Mouse (Mus musculus) Patski (cell line): ENCODE results near the gene Gm17324. TPM values are rescaled to one million over a fixed set of nuclear protein-coding genes. Genes with fewer than 3 reads are reported as not detected.
"Not testable (repeated sequence)": the region's sequence is repeated elsewhere in the genome, so short reads cannot be mapped to it uniquely, and the experiment has no call there.

Experiments
- ATAC-seq: fragments of 100-300 bp; one replicate; pipeline ENCODE4 v1.8.0; 2021
- CTCF ChIA-PET: fragments of 350-600 bp; sonication (Branson Sonifier 250); formaldehyde crosslinking; loops from one replicate; lab custom pipeline; 2022; ENCODE audit warnings: inconsistent platforms; lab: Charles Lee
- POLR2A ChIA-PET: fragments of 350-600 bp; sonication (Branson Sonifier 250); formaldehyde crosslinking; loops from one replicate; lab custom pipeline; 2022; ENCODE audit warnings: antibody characterized with exemption, inconsistent platforms; lab: Charles Lee
- DNase-seq: peaks from one replicate; pipeline ENCODE4 v3.0.0-alpha.2; 2011; ENCODE audit warnings: low read depth, low spot score
- H3K27me3 ChIP-seq: fragments of 371-371 bp; one replicate; pipeline ENCODE4 v1.5.1; 2021
- CTCF ChIP-seq: fragments of 100-300 bp; IDR thresholded peaks from one replicate; pipeline ENCODE4 v1.5.1; 2021
- in situ Hi-C: fragments of 300-500 bp; cut with MboI; formaldehyde crosslinking; loops from 3 replicates; pipeline ENCODE4 v1.11.1; 2018; ENCODE audit warnings: low pct_unique_long_range_greater_than_20kb, mixed read lengths
- polyA plus RNA-seq: library from polyadenylated mRNA; unstranded; gene quantifications from one replicate; pipeline ENCODE4 v1.2.3, GENCODE M21; 2021

Gene Gm17324
- polyA plus RNA-seq, 1 experiment from 2014 or later = not detected

- TF ChIP-seq CTCF = no peak
- CTCF ChIA-PET = interaction anchor here (0.8 kb wide), 1 partner anchor 46 kb away, joined by 3 read pairs; no protein-coding TSS in a partner anchor
- in situ Hi-C loops = no loop called here
- DNase-seq = no peak
- ATAC-seq = peak; percentile 11
- POLR2A ChIA-PET = interaction anchor here (0.6 to 6.0 kb wide), 15 partner anchors 9 to 381 kb away, joined by 3 to 29 read pairs (median 4); partner anchors contain the start of genes Gm17324 and Mto1
- H3K27me3 ChIP-seq = no peaks in the 10 kb centered on the region
These were observed 32.2 kb upstream of the Gm17324 start for GRCm38 (mm10) chr9:78480706-78481358.

DNA sequence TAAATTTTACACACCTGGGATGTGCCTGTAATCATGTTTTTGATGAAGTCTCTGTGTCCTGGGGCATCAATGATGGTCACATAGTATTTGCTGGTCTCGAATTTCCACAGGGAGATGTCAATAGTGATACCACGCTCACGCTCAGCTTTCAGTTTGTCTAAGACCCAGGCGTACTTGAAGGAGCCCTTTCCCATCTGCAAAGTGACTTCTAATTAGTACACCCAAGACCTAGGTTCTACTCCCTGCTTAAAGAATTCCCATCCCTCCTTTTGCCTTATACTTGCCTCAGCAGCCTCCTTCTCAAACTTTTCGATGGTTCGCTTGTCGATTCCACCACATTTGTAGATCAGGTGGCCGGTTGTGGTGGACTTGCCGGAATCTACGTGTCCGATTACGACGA is 31.6 kb upstream of the Gm17324 start:
- in situ Hi-C loops, DNase-seq, H3K27me3 ChIP-seq, ATAC-seq, CTCF ChIA-PET: not testable (repeated sequence)
- POLR2A ChIA-PET = interaction anchor here (0.9 to 6.0 kb wide), 10 partner anchors 9 to 70 kb away, joined by 3 to 29 read pairs (median 4); partner anchors contain the start of genes Gm17324 and Mto1

DNA sequence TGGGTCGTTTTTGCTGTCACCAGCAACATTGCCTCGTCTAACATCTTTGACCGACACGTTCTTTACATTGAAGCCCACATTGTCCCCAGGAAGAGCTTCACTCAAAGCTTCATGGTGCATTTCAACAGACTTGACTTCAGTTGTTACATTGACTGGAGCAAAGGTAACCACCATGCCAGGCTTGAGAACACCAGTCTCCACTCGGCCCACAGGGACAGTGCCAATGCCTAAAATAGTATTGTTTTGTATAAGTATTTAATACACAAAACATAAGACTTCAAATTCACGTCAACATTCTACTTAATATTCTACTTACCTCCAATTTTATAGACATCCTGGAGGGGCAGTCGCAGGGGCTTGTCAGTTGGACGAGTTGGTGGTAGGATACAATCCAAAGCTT is 30.7 kb upstream of the Gm17324 start:
- DNase-seq, in situ Hi-C loops, H3K27me3 ChIP-seq, ATAC-seq: not testable (repeated sequence)
- CTCF ChIA-PET = interaction anchor here (2.1 kb wide), 1 partner anchor 69 kb away, joined by 6 read pairs; no protein-coding TSS in a partner anchor
- POLR2A ChIA-PET = interaction anchor here (6.0 kb wide), 1 partner anchor 24 kb away, joined by 29 read pairs; no protein-coding TSS in a partner anchor

DNA sequence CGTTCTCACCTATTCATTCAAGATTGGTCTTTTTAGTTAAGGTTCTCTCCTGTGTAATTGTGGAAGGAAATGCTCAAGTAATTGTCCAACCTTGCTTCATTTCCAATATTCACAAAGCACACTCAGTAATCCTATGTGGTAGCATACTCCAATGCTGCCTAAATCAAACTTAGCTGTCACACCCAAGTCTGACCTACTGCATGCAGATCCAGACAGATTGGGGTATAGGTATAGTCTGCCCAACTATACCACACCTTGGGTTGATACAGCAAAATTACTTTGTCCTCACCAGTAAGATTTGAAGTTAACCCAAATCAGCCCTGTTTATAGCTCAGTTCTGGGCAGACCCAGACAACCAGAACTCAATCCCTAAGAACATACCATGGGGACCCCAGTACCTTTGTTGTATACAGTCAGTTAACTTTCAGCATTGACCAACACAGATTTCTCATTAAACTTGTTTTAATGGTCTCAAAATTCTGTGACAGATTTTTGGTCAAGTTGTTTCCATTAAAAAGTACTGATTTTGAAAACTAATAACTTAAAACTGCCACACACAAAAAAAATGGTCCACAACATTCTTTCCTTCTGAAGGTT is 29.5 kb upstream of the Gm17324 start:
- in situ Hi-C loops, DNase-seq, ATAC-seq, H3K27me3 ChIP-seq: not testable (repeated sequence)
- ChIA-PET CTCF (interaction anchor here (0.7 to 3.7 kb wide), 5 partner anchors 22 to 74 kb away, joined by 3 to 13 read pairs (median 6); no protein-coding TSS in a partner anchor), POLR2A (interaction anchor here (6.0 kb wide), 1 partner anchor 26 kb away, joined by 29 read pairs; no protein-coding TSS in a partner anchor)

DNA sequence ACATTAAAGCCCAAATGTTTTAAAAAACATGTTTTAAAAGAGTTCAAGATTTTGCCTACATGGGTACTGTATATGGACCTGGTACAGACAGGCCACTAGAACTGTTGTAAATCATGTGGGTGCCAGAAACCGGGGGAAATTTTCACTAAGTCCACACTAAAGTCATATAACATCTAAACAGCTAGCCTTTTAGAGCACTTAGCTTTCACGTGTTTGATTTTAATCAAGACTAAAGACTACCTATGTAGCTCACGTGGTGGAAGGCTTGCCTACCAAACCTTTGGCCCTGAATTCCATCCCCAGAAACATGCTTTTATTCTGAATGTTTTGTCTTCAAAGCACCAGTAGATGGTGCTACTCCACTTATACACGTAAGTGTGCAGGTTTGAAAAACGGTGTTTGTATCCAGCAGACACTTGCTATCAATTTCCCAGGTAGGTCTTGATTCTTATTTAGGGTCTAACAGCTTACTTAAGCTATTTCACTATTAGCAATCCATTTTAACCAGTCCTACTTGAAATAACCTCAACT is 28.5 kb upstream of the Gm17324 start:
- DNase-seq (no peak), ATAC-seq (no peak)
- no peaks in the 10 kb centered on the region for H3K27me3 ChIP-seq
- in situ Hi-C loops = no loop called here
- ChIA-PET POLR2A (interaction anchor here (6.0 kb wide), 1 partner anchor 27 kb away, joined by 29 read pairs; no protein-coding TSS in a partner anchor), CTCF (interaction anchor here (1.0 to 3.7 kb wide), 5 partner anchors 13 to 75 kb away, joined by 3 to 13 read pairs (median 4); no protein-coding TSS in a partner anchor)
- TF ChIP-seq CTCF = no peak

DNA sequence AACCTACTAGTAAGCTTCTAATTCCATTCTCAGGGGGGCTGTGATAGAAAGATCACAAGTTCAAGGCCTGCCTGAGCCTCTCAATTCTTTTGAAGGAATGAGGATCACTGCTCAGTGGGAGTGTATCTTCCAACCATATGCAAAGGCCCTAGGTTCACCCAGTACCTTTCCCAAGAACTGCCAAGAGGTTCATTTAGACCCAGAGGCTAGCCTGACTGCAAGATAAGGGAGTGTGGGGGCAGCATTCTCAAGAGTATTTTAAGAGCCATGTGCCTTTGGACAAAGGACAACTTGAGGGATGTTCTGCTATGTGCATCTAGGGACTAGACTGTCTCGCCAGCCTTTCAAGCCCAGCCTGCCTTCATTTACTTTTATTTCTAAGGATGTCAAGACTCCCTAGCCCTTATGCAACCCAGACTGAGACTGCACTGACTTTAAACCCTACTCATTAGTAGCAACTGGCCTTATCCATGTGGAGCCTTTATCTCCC is 28.0 kb upstream of the Gm17324 start:
- no peaks in the 10 kb centered on the region for H3K27me3 ChIP-seq
- no peak for DNase-seq
- in situ Hi-C loops = no loop called here
- CTCF ChIA-PET = interaction anchor here (1.1 to 3.7 kb wide), 3 partner anchors 13 to 76 kb away, joined by 3 to 13 read pairs (median 4); no protein-coding TSS in a partner anchor
- no peak for TF ChIP-seq CTCF
- no peak for ATAC-seq
- POLR2A ChIA-PET = interaction anchor here (1.3 to 6.0 kb wide), 2 partner anchors 27 to 51 kb away, joined by 4 to 29 read pairs; no protein-coding TSS in a partner anchor

- POLR2A ChIA-PET = interaction anchor here (1.3 kb wide), 1 partner anchor 51 kb away, joined by 4 read pairs; no protein-coding TSS in a partner anchor
- no peaks in the 10 kb centered on the region for H3K27me3 ChIP-seq
- TF ChIP-seq CTCF = no peak
- ATAC-seq (no peak), DNase-seq (no peak)
- CTCF ChIA-PET = interaction anchor here (1.3 to 3.7 kb wide), 2 partner anchors 68 to 76 kb away, joined by 3 to 13 read pairs; no protein-coding TSS in a partner anchor
- in situ Hi-C loops = no loop called here
These were observed 27.3 kb upstream of the Gm17324 start for GRCm38 (mm10) chr9:78475873-78476272.

DNA sequence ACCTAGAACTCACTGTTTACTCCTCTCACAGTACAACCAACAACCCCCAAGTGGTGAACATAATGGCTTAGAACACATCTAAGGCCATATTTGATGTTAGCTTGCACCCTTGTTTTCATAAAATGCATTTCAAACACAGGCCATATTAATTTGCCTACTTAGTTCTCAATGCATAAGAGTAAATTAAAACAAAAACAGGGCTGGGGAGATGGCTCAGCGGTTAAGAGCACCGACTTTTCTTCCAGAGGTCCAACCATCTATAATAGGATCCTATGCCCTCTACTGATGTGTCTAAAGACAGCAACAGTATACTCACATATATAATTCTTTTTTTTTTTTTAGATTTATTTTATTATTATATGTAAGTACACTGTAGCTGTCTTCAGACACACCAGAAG is 26.8 kb upstream of the Gm17324 start:
- ChIA-PET POLR2A (interaction anchor here (1.3 kb wide), 1 partner anchor 52 kb away, joined by 4 read pairs; no protein-coding TSS in a partner anchor), CTCF (interaction anchor here (3.7 kb wide), 1 partner anchor 68 kb away, joined by 13 read pairs; no protein-coding TSS in a partner anchor)
- H3K27me3 ChIP-seq = no peaks in the 10 kb centered on the region
- DNase-seq (no peak), ATAC-seq (no peak)
- TF ChIP-seq CTCF = peak; percentile 16
- in situ Hi-C loops = no loop called here

DNA sequence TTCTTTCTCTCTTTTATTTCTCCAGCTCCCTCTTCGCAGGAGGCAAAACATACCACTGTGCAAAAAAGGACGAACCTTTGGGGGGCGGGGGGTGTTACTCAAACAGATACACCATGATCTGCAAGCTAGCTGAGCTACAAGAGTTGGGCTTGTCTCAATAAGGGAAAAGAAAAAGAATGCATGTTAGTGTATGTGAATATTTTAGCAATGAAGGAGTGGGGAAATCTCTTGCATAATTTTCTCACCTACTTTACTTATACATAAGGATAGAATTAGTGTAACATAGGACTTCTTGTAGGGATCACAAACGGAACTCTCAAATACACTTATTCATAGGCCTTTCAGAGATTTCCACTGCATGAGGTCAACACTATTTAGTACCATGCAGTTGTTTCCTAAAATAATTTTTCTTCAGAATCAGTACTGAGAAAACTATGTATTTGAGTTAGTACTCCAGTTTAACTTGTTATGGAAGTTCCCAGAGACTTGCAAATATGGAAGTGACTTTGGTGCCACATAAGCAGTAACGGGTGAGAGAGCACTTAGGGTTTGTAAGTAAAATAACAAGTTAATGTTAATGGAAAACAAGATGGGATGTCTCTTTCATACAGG is 26.3 kb upstream of the Gm17324 start:
- H3K27me3 ChIP-seq = no peaks in the 10 kb centered on the region
- TF ChIP-seq CTCF = no peak
- in situ Hi-C loops = no loop called here
- ChIA-PET CTCF (interaction anchor here (3.7 kb wide), 1 partner anchor 69 kb away, joined by 13 read pairs; no protein-coding TSS in a partner anchor), POLR2A (no interaction called here)
- ATAC-seq = no peak
- DNase-seq = no peak
